Mouse (Mus musculus): ENCODE data around the gene Gm10775. TPM values are rescaled to one million over a fixed set of nuclear protein-coding genes. Genes with fewer than 3 reads are reported as not detected.

Gene Gm10775
- polyA plus RNA-seq (2014; fragmentation: Nextera tagmentation; extraction: Ambion mirVana): 0.30 TPM in 1 of 2 replicates, not detected in the other

GRCm38 (mm10) chr13:65259239-65259638 is at the start of gene Gm10775:
TSS of gene Gm10775 (plus strand) at chr13:65259539.
- WGBS: 42% methylated on average over 29 of the region's 29 CpGs
- Histone ChIP-seq H3K27me3 (ENCODE audit: control insufficient read depth, insufficient read depth, low read length) (no peaks in the 10 kb centered on the region), H3K4me2 (ENCODE audit: low read length) (peak within 1 kb of the TSS; percentile 47), H3K9me3 (ENCODE audit: control insufficient read depth, low read length) (peaks cover 73% of the 10 kb centered on the region), H3K4me3 (replicated peaks; ENCODE audit: low read depth, low read length) (peak within 1 kb of the TSS; percentile 28), H3K4me1 (ENCODE audit: control insufficient read depth, insufficient read depth, low read length) (no peaks in the 10 kb centered on the region), H3K9ac (replicated peaks; ENCODE audit: low read length) (peak within 1 kb of the TSS; percentile 13; the same call in 1 of the 2 replicates), H3K36me3 (ENCODE audit: control insufficient read depth, insufficient read depth, low read length) (peaks cover 10% of the 10 kb centered on the region; the same call in 1 of the 2 replicates), H3K27ac (replicated peaks; ENCODE audit: low read depth, low read length) (no peak within 1 kb of the TSS)
- DNase-seq: no peak
- ATAC-seq (ENCODE audit: low FRiP score, low TSS enrichment): no peak; the same call in 1 of the 2 replicates

- Histone ChIP-seq H3K9ac (replicated peaks; ENCODE audit: low read length) (no peak overlapping the region), H3K9me3 (ENCODE audit: control insufficient read depth, low read length) (peaks cover 4% of the 10 kb centered on the region; the same call in 1 of the 2 replicates), H3K4me2 (ENCODE audit: low read length) (no peak overlapping the region), H3K4me1 (ENCODE audit: control insufficient read depth, insufficient read depth, low read length) (no peaks in the 10 kb centered on the region), H3K27me3 (ENCODE audit: control insufficient read depth, insufficient read depth, low read length) (no peaks in the 10 kb centered on the region), H3K27ac (replicated peaks; ENCODE audit: low read depth, low read length) (no peak overlapping the region), H3K36me3 (ENCODE audit: control insufficient read depth, insufficient read depth, low read length) (no peaks in the 10 kb centered on the region), H3K4me3 (replicated peaks; ENCODE audit: low read depth, low read length) (no peak overlapping the region)
- 63% methylated on average over 6 of the region's 6 CpGs for WGBS
- ATAC-seq (ENCODE audit: low FRiP score, low TSS enrichment) (no peak), DNase-seq (no peak)
Observed at GRCm38 (mm10) chr13:65225945-65226344, 33.4 kb upstream of the Gm10775 start.

GRCm38 (mm10) chr13:65226657-65227056 is 32.7 kb upstream of the Gm10775 start:
- DNase-seq (no peak), ATAC-seq (ENCODE audit: low FRiP score, low TSS enrichment) (no peak)
- Histone ChIP-seq H3K27me3 (ENCODE audit: control insufficient read depth, insufficient read depth, low read length) (no peaks in the 10 kb centered on the region), H3K36me3 (ENCODE audit: control insufficient read depth, insufficient read depth, low read length) (no peaks in the 10 kb centered on the region), H3K4me3 (replicated peaks; ENCODE audit: low read depth, low read length) (no peak overlapping the region), H3K9me3 (ENCODE audit: control insufficient read depth, low read length) (peaks cover 4% of the 10 kb centered on the region; the same call in 1 of the 2 replicates), H3K27ac (replicated peaks; ENCODE audit: low read depth, low read length) (no peak overlapping the region), H3K4me1 (ENCODE audit: control insufficient read depth, insufficient read depth, low read length) (no peaks in the 10 kb centered on the region), H3K4me2 (ENCODE audit: low read length) (no peak overlapping the region), H3K9ac (replicated peaks; ENCODE audit: low read length) (no peak overlapping the region)
- WGBS: 86% methylated on average over 2 of the region's 2 CpGs

- Histone ChIP-seq H3K9me3 (ENCODE audit: control insufficient read depth, low read length) (peaks cover 6% of the 10 kb centered on the region), H3K4me2 (ENCODE audit: low read length) (no peak overlapping the region), H3K27ac (replicated peaks; ENCODE audit: low read depth, low read length) (no peak overlapping the region), H3K36me3 (ENCODE audit: control insufficient read depth, insufficient read depth, low read length) (no peaks in the 10 kb centered on the region), H3K27me3 (ENCODE audit: control insufficient read depth, insufficient read depth, low read length) (no peaks in the 10 kb centered on the region), H3K4me1 (ENCODE audit: control insufficient read depth, insufficient read depth, low read length) (peaks cover 8% of the 10 kb centered on the region), H3K9ac (replicated peaks; ENCODE audit: low read length) (no peak overlapping the region), H3K4me3 (replicated peaks; ENCODE audit: low read depth, low read length) (no peak overlapping the region)
- ATAC-seq (ENCODE audit: low FRiP score, low TSS enrichment): no peak
- no peak for DNase-seq
- 75% methylated on average over 9 of the region's 9 CpGs for whole genome bisulfite sequencing
Observed at GRCm38 (mm10) chr13:65237211-65237610, 22.1 kb upstream of the Gm10775 start.

GRCm38 (mm10) chr13:65240509-65241098 is 18.7 kb upstream of the Gm10775 start:
- H3K9me3 ChIP-seq (ENCODE audit: control insufficient read depth, low read length): peaks cover 22% of the 10 kb centered on the region
- no peaks in the 10 kb centered on the region for H3K36me3 ChIP-seq (ENCODE audit: control insufficient read depth, insufficient read depth, low read length)
- H3K27ac ChIP-seq (replicated peaks; ENCODE audit: low read depth, low read length): peak overlapping the region; percentile 93
- no peaks in the 10 kb centered on the region for H3K27me3 ChIP-seq (ENCODE audit: control insufficient read depth, insufficient read depth, low read length)
- peak overlapping the region; percentile 73 for H3K9ac ChIP-seq (replicated peaks; ENCODE audit: low read length)
- ATAC-seq (ENCODE audit: low FRiP score, low TSS enrichment) (peak; percentile 92), DNase-seq (peak; percentile 100)
- WGBS: under 1% methylated on average over 28 of the region's 28 CpGs
- peak overlapping the region; percentile 71 for H3K4me3 ChIP-seq (replicated peaks; ENCODE audit: low read depth, low read length)
- H3K4me2 ChIP-seq (ENCODE audit: low read length): peak overlapping the region; percentile 96
- H3K4me1 ChIP-seq (ENCODE audit: control insufficient read depth, insufficient read depth, low read length): peaks cover 10% of the 10 kb centered on the region

GRCm38 (mm10) chr13:65241099-65241626 is 18.2 kb upstream of the Gm10775 start:
- H3K4me2 ChIP-seq (ENCODE audit: low read length): peak overlapping the region; percentile 96
- peaks cover 10% of the 10 kb centered on the region for H3K4me1 ChIP-seq (ENCODE audit: control insufficient read depth, insufficient read depth, low read length)
- H3K9me3 ChIP-seq (ENCODE audit: control insufficient read depth, low read length): peaks cover 28% of the 10 kb centered on the region
- no peaks in the 10 kb centered on the region for H3K27me3 ChIP-seq (ENCODE audit: control insufficient read depth, insufficient read depth, low read length)
- no peaks in the 10 kb centered on the region for H3K36me3 ChIP-seq (ENCODE audit: control insufficient read depth, insufficient read depth, low read length)
- peak overlapping the region; percentile 71 for H3K4me3 ChIP-seq (replicated peaks; ENCODE audit: low read depth, low read length)
- ATAC-seq (ENCODE audit: low FRiP score, low TSS enrichment) (peak; percentile 82), DNase-seq (peak; percentile 96)
- H3K9ac ChIP-seq (replicated peaks; ENCODE audit: low read length): peak overlapping the region; percentile 73
- peak overlapping the region; percentile 93 for H3K27ac ChIP-seq (replicated peaks; ENCODE audit: low read depth, low read length)
- under 1% methylated on average over 45 of the region's 45 CpGs for WGBS

- 0 out of 2 replicates have a peak, but pooled peaks have one; percentile 3 for ATAC-seq (ENCODE audit: low FRiP score, low TSS enrichment)
- Histone ChIP-seq H3K4me2 (ENCODE audit: low read length) (peak overlapping the region; percentile 96), H3K4me1 (ENCODE audit: control insufficient read depth, insufficient read depth, low read length) (peaks cover 10% of the 10 kb centered on the region), H3K9me3 (ENCODE audit: control insufficient read depth, low read length) (peaks cover 31% of the 10 kb centered on the region), H3K27ac (replicated peaks; ENCODE audit: low read depth, low read length) (peak overlapping the region; percentile 93), H3K36me3 (ENCODE audit: control insufficient read depth, insufficient read depth, low read length) (no peaks in the 10 kb centered on the region), H3K9ac (replicated peaks; ENCODE audit: low read length) (peak overlapping the region; percentile 73), H3K4me3 (replicated peaks; ENCODE audit: low read depth, low read length) (peak overlapping the region; percentile 71), H3K27me3 (ENCODE audit: control insufficient read depth, insufficient read depth, low read length) (no peaks in the 10 kb centered on the region)
- peak; percentile 30 for DNase-seq
- WGBS: 2% methylated on average over 51 of the region's 51 CpGs
Observed at GRCm38 (mm10) chr13:65241627-65242318, 17.6 kb upstream of the Gm10775 start.

- 43% methylated on average over 27 of the region's 27 CpGs for WGBS
- Histone ChIP-seq H3K36me3 (ENCODE audit: control insufficient read depth, insufficient read depth, low read length) (0 out of 2 replicates have a peak, but pooled peaks cover under 1% of the 10 kb centered on the region), H3K27me3 (ENCODE audit: control insufficient read depth, insufficient read depth, low read length) (no peaks in the 10 kb centered on the region), H3K27ac (replicated peaks; ENCODE audit: low read depth, low read length) (no peak overlapping the region), H3K4me3 (replicated peaks; ENCODE audit: low read depth, low read length) (peak overlapping the region; percentile 71), H3K4me1 (ENCODE audit: control insufficient read depth, insufficient read depth, low read length) (peaks cover 10% of the 10 kb centered on the region), H3K4me2 (ENCODE audit: low read length) (peak overlapping the region; percentile 96), H3K9me3 (ENCODE audit: control insufficient read depth, low read length) (peaks cover 31% of the 10 kb centered on the region), H3K9ac (replicated peaks; ENCODE audit: low read length) (peak overlapping the region; percentile 73; the same call in 1 of the 2 replicates)
- DNase-seq (no peak), ATAC-seq (ENCODE audit: low FRiP score, low TSS enrichment) (no peak)
Observed at GRCm38 (mm10) chr13:65242319-65242787, 17.0 kb upstream of the Gm10775 start.
